Mouse (Mus musculus) left cerebral cortex, adult 8-10 months (tissue): ENCODE data around the gene Ppp6r2. TPM values are rescaled to one million over a fixed set of nuclear protein-coding genes. Genes with fewer than 3 reads are reported as not detected.

Experiments used
- DNase-seq, 2 experiments: peaks; one replicate each; pipeline ENCODE4 v3.0.0; 2022; ENCODE audit warnings: low spot score in 2 of 2
- total RNA-seq, 4 experiments: library from RNA; stranded (reverse); gene quantifications; 2 replicates each; pipeline ENCODE4 v1.2.4; 2022

Ppp6r2 gene
- total RNA-seq, 4 experiments from 2014 or later: 150 to 165 (median 161) TPM

- no peak for DNase-seq
Observed at GRCm38 (mm10) chr15:89181561-89182270, 29.6 kb upstream of the Ppp6r2 start.

- DNase-seq: no peak
Observed at GRCm38 (mm10) chr15:89182328-89182741, 29.0 kb upstream of the Ppp6r2 start.

GRCm38 (mm10) chr15:89182842-89183241, 28.5 kb upstream of the Ppp6r2 start:
- no peak for DNase-seq

- no peak for DNase-seq
Observed at GRCm38 (mm10) chr15:89184141-89184936, 27.0 kb upstream of the Ppp6r2 start.

GRCm38 (mm10) chr15:89184937-89185227, 26.5 kb upstream of the Ppp6r2 start:
- DNase-seq: no peak

- no peak for DNase-seq
Observed at GRCm38 (mm10) chr15:89195261-89195681, 16.1 kb upstream of the Ppp6r2 start.

GRCm38 (mm10) chr15:89195690-89196312, 15.6 kb upstream of the Ppp6r2 start:
- DNase-seq: peak; percentile 82 to 85

GRCm38 (mm10) chr15:89196313-89196706, 15.0 kb upstream of the Ppp6r2 start, which contains the start of gene Dennd6b:
Gene Dennd6b, minus strand, starts transcription at chr15:89196496.
- peak; percentile 93 to 96 for DNase-seq

GRCm38 (mm10) chr15:89197056-89197455, 14.3 kb upstream of the Ppp6r2 start:
- DNase-seq: no peak

- DNase-seq: no peak
Observed at GRCm38 (mm10) chr15:89207457-89207856, 3.9 kb upstream of the Ppp6r2 start.

- DNase-seq: peak; percentile 61 to 88
Observed at GRCm38 (mm10) chr15:89209886-89210761, 1.2 kb upstream of the Ppp6r2 start.

GRCm38 (mm10) chr15:89211716-89212461, 536 bp downstream of the Ppp6r2 start:
- no peak for DNase-seq

GRCm38 (mm10) chr15:89212495-89212894, 1.1 kb downstream of the Ppp6r2 start:
- no peak for DNase-seq

- DNase-seq: no peak
Observed at GRCm38 (mm10) chr15:89213517-89213916, 2.2 kb downstream of the Ppp6r2 start.

- DNase-seq: no peak
Observed at GRCm38 (mm10) chr15:89214953-89215352, 3.6 kb downstream of the Ppp6r2 start.

GRCm38 (mm10) chr15:89215611-89216233, 4.4 kb downstream of the Ppp6r2 start:
- DNase-seq: no peak

- peak in 1 of 2 experiments; percentile 33 for DNase-seq
Observed at GRCm38 (mm10) chr15:89233586-89233985, 22.2 kb downstream of the Ppp6r2 start.

GRCm38 (mm10) chr15:89234052-89234451, 22.7 kb downstream of the Ppp6r2 start:
- DNase-seq: no peak

GRCm38 (mm10) chr15:89239751-89240392, 28.5 kb downstream of the Ppp6r2 start:
- DNase-seq: no peak

- DNase-seq: no peak
Observed at GRCm38 (mm10) chr15:89241025-89241424, 29.7 kb downstream of the Ppp6r2 start.
